Mouse (Mus musculus): ENCODE data around the gene Rtl10. TPM values are rescaled to one million over a fixed set of nuclear protein-coding genes. Genes with fewer than 3 reads are reported as not detected.
A peak's percentile ranks its signal among the peaks of the same experiment; 100 is the strongest.

Rtl10 gene
- polyA plus RNA-seq, 1 experiment = 47.0 TPM

- no peak for DNase-seq
- TF ChIP-seq CTCF (IDR thresholded peaks at IDR 0.05; ENCODE audit: borderline replicate concordance, control insufficient read depth, extremely low read depth, insufficient read depth, low read length, poor library complexity) = no peak
- TF ChIP-seq POLR2A (IDR thresholded peaks at IDR 0.05; ENCODE audit: control insufficient read depth, extremely low read depth, insufficient read depth, low read length, poor library complexity) = no peak
- peak overlapping the region; percentile 51 for H3K27ac ChIP-seq (ENCODE audit: control insufficient read depth, insufficient read depth, low read length)
- no peaks in the 10 kb centered on the region for H3K36me3 ChIP-seq (ENCODE audit: control insufficient read depth, insufficient read depth, low read length)
- no peak overlapping the region for H3K4me3 ChIP-seq (ENCODE audit: control insufficient read depth, insufficient read depth, low read length)
- H3K27me3 ChIP-seq (ENCODE audit: control insufficient read depth, insufficient read depth, low read length) = no peaks in the 10 kb centered on the region
- H3K4me1 ChIP-seq (replicated peaks; ENCODE audit: control insufficient read depth, insufficient read depth, low read length) = peaks cover 80% of the 10 kb centered on the region
These were observed 40.0 kb upstream of the Rtl10 start for GRCm38 (mm10) chr16:18458661-18459060.

- Histone ChIP-seq H3K4me3 (ENCODE audit: control insufficient read depth, insufficient read depth, low read length) (peak overlapping the region; percentile 45), H3K4me1 (replicated peaks; ENCODE audit: control insufficient read depth, insufficient read depth, low read length) (peaks cover 78% of the 10 kb centered on the region), H3K27ac (ENCODE audit: control insufficient read depth, insufficient read depth, low read length) (peak overlapping the region; percentile 93), H3K27me3 (ENCODE audit: control insufficient read depth, insufficient read depth, low read length) (no peaks in the 10 kb centered on the region), H3K36me3 (ENCODE audit: control insufficient read depth, insufficient read depth, low read length) (no peaks in the 10 kb centered on the region)
- DNase-seq = peak; percentile 64
- 5% methylated on average over 12 of the region's 12 CpGs for WGBS
- no peak for TF ChIP-seq CTCF (IDR thresholded peaks at IDR 0.05; ENCODE audit: borderline replicate concordance, control insufficient read depth, extremely low read depth, insufficient read depth, low read length, poor library complexity)
- TF ChIP-seq POLR2A (IDR thresholded peaks at IDR 0.05; ENCODE audit: control insufficient read depth, extremely low read depth, insufficient read depth, low read length, poor library complexity) = no peak
These were observed 39.3 kb upstream of the Rtl10 start for GRCm38 (mm10) chr16:18459335-18459954.

GRCm38 (mm10) chr16:18459955-18460370 lies 38.7 kb upstream of the Rtl10 start:
- peak overlapping the region; percentile 45 for H3K4me3 ChIP-seq (ENCODE audit: control insufficient read depth, insufficient read depth, low read length)
- DNase-seq = peak; percentile 81
- TF ChIP-seq POLR2A (IDR thresholded peaks at IDR 0.05; ENCODE audit: control insufficient read depth, extremely low read depth, insufficient read depth, low read length, poor library complexity) (peak; percentile 72), CTCF (IDR thresholded peaks at IDR 0.05; ENCODE audit: borderline replicate concordance, control insufficient read depth, extremely low read depth, insufficient read depth, low read length, poor library complexity) (no peak)

GRCm38 (mm10) chr16:18460826-18461225 lies 37.9 kb upstream of the Rtl10 start:
- peak overlapping the region; percentile 63 for H3K27ac ChIP-seq (ENCODE audit: control insufficient read depth, insufficient read depth, low read length)
- DNase-seq = peak; percentile 33
- 82% methylated on average over 3 of the region's 3 CpGs for WGBS
- H3K36me3 ChIP-seq (ENCODE audit: control insufficient read depth, insufficient read depth, low read length) = no peaks in the 10 kb centered on the region
- no peak for TF ChIP-seq CTCF (IDR thresholded peaks at IDR 0.05; ENCODE audit: borderline replicate concordance, control insufficient read depth, extremely low read depth, insufficient read depth, low read length, poor library complexity)
- TF ChIP-seq POLR2A (IDR thresholded peaks at IDR 0.05; ENCODE audit: control insufficient read depth, extremely low read depth, insufficient read depth, low read length, poor library complexity) = no peak
- no peaks in the 10 kb centered on the region for H3K27me3 ChIP-seq (ENCODE audit: control insufficient read depth, insufficient read depth, low read length)
- no peak overlapping the region for H3K4me3 ChIP-seq (ENCODE audit: control insufficient read depth, insufficient read depth, low read length)
- H3K4me1 ChIP-seq (replicated peaks; ENCODE audit: control insufficient read depth, insufficient read depth, low read length) = peaks cover 75% of the 10 kb centered on the region

More at GRCm38 (mm10) chr16:18459955-18460370, 38.7 kb upstream of the Rtl10 start:
- WGBS = 3% methylated on average over 11 of the region's 11 CpGs
- no peaks in the 10 kb centered on the region for H3K36me3 ChIP-seq (ENCODE audit: control insufficient read depth, insufficient read depth, low read length)
- peak overlapping the region; percentile 93 for H3K27ac ChIP-seq (ENCODE audit: control insufficient read depth, insufficient read depth, low read length)
- H3K27me3 ChIP-seq (ENCODE audit: control insufficient read depth, insufficient read depth, low read length) = no peaks in the 10 kb centered on the region
- peaks cover 79% of the 10 kb centered on the region for H3K4me1 ChIP-seq (replicated peaks; ENCODE audit: control insufficient read depth, insufficient read depth, low read length)

GRCm38 (mm10) chr16:18462031-18462430 lies 36.7 kb upstream of the Rtl10 start:
- no peaks in the 10 kb centered on the region for H3K36me3 ChIP-seq (ENCODE audit: control insufficient read depth, insufficient read depth, low read length)
- DNase-seq = peak; percentile 33
- TF ChIP-seq CTCF (IDR thresholded peaks at IDR 0.05; ENCODE audit: borderline replicate concordance, control insufficient read depth, extremely low read depth, insufficient read depth, low read length, poor library complexity) = no peak
- TF ChIP-seq POLR2A (IDR thresholded peaks at IDR 0.05; ENCODE audit: control insufficient read depth, extremely low read depth, insufficient read depth, low read length, poor library complexity) = no peak
- H3K27me3 ChIP-seq (ENCODE audit: control insufficient read depth, insufficient read depth, low read length) = no peaks in the 10 kb centered on the region
- peak overlapping the region; percentile 4; the same call in 1 of the 2 replicates for H3K27ac ChIP-seq (ENCODE audit: control insufficient read depth, insufficient read depth, low read length)
- no peak overlapping the region for H3K4me3 ChIP-seq (ENCODE audit: control insufficient read depth, insufficient read depth, low read length)
- H3K4me1 ChIP-seq (replicated peaks; ENCODE audit: control insufficient read depth, insufficient read depth, low read length) = peaks cover 67% of the 10 kb centered on the region
- 34% methylated on average over 9 of the region's 9 CpGs for WGBS

- Histone ChIP-seq H3K4me3 (ENCODE audit: control insufficient read depth, insufficient read depth, low read length) (no peak overlapping the region), H3K4me1 (replicated peaks; ENCODE audit: control insufficient read depth, insufficient read depth, low read length) (peaks cover 65% of the 10 kb centered on the region), H3K36me3 (ENCODE audit: control insufficient read depth, insufficient read depth, low read length) (no peaks in the 10 kb centered on the region), H3K27ac (ENCODE audit: control insufficient read depth, insufficient read depth, low read length) (no peak overlapping the region), H3K27me3 (ENCODE audit: control insufficient read depth, insufficient read depth, low read length) (no peaks in the 10 kb centered on the region)
- DNase-seq = peak; percentile 45
- TF ChIP-seq POLR2A (IDR thresholded peaks at IDR 0.05; ENCODE audit: control insufficient read depth, extremely low read depth, insufficient read depth, low read length, poor library complexity) (no peak), CTCF (IDR thresholded peaks at IDR 0.05; ENCODE audit: borderline replicate concordance, control insufficient read depth, extremely low read depth, insufficient read depth, low read length, poor library complexity) (no peak)
- 38% methylated on average over 8 of the region's 8 CpGs for WGBS
These were observed 36.1 kb upstream of the Rtl10 start for GRCm38 (mm10) chr16:18462598-18462997.

Data from thymus, adult 2 months (tissue).